Mouse (Mus musculus): ENCODE data around the gene Inka2.

The Inka2 gene

DNA sequence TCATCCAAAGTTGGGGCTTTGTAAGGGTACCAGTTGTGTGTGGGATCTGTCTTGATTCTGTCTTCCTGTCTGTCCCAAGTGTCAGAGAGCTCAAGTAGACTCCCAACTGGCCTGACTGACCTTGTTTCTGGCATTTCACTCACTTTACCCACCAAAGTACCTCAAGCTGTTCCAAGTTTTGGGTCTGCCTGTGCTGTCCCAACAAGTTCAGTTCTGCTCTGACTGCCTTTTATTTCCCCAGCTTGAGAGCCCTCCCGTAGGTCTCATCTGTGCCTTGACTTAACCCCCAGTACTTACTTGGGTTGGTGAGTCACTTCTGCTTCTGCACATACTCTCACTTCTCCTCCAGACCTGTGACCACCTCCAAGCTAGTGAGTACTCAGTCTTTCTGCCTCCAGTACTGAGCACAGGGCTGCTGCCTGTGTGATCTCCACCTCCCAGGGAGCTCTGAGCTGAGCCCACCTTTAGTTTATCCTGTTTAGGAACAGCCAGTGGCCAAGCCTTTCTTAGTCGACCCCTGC lies 17.3 kb downstream of the Inka2 start:
- no peak for DNase-seq (ENCODE audit: low spot score in 2 of 2)

DNA sequence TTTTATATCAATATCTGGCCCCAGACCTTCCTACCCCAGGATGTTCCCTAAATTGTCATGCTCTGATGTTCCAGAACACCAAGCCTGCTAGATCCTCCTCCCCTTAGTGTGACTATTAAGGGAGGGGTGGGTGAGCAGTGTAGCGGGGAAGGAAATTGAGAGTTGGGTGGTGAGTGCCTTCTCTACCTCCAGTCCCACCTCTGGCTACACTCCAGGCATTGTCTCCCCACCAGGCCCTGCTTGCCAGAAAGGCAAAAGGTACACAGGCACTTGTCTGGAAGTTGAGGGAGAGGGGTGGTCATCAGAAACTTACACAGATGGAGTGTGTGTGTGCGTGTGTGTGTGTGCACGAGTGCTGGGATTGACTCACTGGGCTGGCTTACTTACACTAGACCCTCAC lies 18.1 kb downstream of the Inka2 start:
- no peak for DNase-seq (ENCODE audit: low spot score in 2 of 2)

DNA sequence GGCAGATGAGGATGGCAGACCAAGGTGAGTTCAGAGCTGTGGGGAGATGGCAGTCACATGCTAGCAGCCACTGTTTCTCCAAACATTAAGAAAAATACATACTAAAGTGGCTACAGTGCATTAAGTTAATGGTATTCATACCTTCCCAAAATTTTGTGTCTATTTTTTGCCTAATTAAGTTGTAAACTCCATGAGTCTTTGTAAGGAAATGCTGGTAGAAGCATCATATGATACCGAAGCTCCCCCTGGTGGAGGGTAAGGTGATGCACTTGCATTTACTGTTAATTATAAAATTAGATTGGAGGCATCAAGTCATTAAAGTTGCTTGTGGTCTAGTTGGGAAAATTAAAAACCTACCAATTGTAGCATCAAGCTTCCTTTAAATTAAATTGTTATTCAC lies 21.6 kb downstream of the Inka2 start:
- no peak for DNase-seq (ENCODE audit: low spot score in 2 of 2)

DNA sequence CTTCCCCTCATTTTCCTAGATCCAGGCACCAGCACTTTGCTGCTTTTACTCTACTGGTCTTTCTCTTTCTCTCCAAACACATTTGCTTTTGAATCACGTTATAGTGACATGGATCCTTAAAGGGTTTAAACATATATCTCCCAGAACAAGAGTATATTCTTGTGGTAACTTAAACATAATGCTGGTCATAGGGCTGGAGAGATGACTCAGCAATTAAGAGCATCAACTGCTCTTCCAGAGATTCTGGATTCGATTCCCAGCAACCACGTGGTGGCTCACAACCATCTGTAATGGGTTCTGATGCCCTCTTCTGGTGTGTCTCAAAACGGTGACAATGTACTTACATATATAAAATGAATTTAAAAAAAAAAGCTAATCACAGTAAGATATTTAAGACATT lies 28.0 kb downstream of the Inka2 start:
- no peak for DNase-seq (ENCODE audit: low spot score in 2 of 2)

DNA sequence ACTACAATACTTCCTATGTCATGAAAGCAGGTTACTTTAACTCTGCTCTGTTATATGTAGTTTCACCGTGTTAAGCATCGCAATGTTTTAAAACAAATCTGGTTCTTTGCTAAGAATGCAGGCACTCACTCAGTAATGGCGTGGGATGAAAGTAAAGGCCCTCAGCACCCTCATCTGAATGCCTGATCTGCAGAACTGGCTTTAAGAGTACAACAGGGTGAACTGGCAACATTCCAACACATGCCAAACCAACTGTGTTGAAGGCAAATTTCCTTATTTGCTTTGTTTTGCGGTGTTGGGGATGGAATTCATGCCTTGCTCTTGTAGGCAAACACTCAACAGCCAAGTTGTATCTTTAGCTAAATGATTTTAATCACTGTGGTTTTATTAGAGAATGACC lies 29.1 kb downstream of the Inka2 start:
- DNase-seq (ENCODE audit: low spot score in 2 of 2): no peak

DNA sequence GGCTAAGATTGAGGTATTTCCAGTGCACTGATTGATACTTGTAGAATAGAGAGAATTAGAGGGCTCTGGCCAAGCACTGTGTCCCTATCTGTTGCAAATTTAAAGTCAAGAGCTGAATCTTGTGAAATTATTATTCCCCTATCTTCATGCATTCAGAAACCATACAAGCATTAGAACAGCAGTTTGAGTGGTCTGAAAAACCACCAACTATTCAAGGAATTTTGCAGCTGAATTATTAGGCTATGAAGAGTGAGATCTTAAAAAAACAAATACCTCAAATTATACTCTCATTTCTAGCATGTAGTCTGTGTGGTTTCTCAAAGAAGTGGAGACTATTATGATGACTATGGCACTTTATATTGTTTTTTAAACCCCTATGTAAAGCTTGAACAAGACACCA lies 30.9 kb downstream of the Inka2 start:
- DNase-seq (ENCODE audit: low spot score in 2 of 2): no peak

DNA sequence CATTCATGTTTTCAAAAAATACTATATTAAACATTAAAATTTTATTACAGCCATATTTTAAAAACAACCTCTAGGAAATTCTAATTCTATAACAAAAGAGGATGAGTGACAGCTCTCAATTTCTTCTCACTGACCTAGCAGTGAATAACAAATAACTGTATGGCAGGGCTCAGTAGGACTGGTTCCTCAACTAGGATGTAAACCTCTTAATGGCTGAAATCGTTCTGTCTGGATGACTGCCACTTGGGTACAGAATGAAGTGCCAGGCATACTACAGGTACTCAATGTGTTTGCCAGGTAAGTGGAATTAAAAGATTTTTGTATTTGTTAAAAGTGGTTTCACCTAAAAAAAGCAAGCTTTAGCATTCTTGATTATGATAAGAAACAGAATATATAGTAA lies 31.7 kb downstream of the Inka2 start:
- no peak for DNase-seq (ENCODE audit: low spot score in 2 of 2)

DNA sequence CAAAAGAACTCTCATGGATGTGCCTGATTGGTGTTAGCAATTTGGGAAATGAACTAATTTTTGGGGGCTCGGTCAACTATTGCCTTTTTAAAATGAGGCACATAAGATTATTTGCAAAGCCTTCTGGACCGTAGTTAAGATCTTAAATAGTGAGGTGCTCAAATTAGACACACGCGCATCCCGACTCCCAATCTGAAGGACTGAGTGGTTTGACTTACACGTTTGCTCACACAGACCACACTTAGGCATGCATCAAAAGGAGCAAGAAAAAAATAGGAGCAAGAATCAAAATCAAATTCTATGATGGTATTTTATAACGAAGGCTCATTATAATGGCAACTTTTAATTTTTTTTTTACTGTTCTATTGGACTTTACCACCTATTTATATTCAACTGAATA lies 32.7 kb downstream of the Inka2 start:
- no peak for DNase-seq (ENCODE audit: low spot score in 2 of 2)

DNA sequence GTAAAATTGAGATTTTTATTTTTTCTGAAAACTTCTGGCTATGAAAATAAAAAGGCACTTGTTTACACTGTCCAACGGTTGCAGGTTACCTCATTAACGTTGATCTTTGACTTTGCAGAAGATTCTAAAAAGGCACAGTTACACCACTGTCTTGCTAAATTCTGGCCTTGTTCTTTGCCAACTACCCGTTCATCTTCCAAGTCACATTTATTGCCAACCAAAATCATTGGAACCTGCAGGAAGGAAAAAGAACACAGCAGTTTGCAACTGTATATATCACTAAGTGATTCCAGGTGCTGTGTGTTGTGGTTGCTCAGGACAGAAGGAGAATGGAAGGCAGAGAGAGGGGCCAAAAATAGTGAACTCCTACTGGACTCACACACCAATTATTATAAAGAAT lies 33.3 kb downstream of the Inka2 start:
- DNase-seq (ENCODE audit: low spot score in 2 of 2): no peak

DNA sequence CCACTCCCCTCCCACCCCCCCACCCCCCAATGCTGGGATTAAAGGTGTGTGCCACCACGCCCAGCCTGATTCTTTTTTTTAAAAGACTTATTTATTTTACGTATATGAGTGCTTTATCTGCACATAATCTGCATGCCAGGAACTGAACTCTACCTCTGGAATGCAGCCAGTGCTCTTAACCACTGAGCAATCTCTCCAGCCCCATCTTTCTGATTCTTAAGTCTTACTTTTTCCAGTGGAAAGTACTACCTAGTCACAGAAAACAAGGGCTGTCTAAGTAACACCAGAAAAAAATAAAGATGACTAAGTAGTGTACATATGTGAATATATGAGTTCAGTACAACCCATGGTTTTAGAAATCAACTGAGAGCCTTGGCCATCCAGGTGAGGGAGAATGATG lies 42.1 kb downstream of the Inka2 start:
- DNase-seq (ENCODE audit: low spot score in 2 of 2): no peak

DNA sequence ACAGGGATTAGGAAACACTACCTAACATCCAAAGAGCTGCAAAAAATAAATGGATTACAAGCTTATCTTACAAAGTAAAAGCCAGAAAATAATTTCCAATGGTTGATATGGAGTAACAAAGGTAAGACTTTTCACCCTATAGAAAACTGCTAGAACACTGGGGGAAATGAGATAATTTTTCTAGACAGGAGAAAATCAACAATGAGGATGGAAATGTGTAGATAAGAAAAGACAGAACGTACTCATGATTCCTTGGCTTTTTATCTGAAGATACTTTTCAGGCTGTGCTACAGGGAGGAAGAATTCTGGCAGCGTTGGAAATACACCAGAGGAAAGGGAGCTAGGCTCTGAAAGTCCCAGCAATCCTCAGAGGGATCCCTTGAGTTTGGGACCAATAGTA lies 46.4 kb downstream of the Inka2 start:
- DNase-seq (ENCODE audit: low spot score in 2 of 2): no peak

DNA sequence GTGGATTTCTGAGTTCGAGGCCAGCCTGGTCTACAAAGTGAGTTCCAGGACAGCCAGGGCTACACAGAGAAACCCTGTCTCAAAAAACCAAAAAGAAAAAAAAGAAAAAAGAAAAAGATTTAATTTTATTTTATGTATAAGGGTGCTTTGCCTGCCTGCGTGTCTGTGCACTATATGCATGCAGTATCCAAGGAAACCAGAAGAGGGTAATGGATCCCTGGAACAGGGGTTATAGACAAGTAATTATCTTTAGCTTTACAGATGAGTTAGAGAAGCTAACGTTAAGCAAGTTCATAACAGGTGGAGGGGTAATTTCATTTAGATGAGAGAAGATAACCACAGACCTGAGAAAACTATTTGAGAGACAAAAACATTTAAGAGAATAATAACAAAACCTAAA lies 49.8 kb downstream of the Inka2 start:
- DNase-seq (ENCODE audit: low spot score in 2 of 2): no peak

DNA sequence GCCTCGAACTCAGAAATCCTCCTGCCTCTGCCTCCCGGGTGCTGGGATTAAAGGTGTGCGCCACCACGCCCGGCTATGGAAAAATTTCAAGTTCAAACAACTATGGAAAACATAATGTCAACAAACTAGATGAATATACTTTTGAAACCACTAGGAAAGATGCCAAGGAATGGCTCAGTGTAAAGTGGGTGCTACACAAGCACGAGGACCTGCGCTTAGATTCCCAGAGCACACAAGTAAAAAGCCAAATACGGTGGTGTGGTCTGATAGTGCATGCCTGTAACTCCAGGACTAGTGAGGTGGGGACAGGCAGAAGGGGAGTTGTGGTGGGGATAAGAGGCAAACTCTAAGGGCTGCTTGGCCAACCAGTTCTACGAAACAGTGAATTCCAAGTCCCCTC lies 50.7 kb downstream of the Inka2 start:
- DNase-seq (ENCODE audit: low spot score in 2 of 2): no peak

DNA sequence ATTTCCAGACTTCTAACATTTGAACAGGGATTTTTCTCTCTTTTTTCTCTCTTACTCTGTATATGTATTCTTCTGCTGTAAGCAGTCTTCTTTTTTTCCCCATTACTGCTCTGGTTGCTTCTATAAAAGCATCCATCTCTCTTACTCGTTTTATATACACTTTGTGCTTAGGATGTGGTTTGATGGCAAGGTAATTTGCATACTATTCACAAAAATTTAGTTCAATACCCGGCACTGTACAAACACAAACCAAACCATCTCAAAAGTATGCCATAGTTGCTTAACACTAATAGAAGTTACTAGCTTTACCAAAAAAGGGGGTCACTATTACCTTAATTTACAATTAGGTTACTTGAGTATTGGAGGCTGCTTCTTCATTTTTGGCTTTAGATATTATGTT lies 52.1 kb downstream of the Inka2 start:
- DNase-seq (ENCODE audit: low spot score in 2 of 2): no peak

DNA sequence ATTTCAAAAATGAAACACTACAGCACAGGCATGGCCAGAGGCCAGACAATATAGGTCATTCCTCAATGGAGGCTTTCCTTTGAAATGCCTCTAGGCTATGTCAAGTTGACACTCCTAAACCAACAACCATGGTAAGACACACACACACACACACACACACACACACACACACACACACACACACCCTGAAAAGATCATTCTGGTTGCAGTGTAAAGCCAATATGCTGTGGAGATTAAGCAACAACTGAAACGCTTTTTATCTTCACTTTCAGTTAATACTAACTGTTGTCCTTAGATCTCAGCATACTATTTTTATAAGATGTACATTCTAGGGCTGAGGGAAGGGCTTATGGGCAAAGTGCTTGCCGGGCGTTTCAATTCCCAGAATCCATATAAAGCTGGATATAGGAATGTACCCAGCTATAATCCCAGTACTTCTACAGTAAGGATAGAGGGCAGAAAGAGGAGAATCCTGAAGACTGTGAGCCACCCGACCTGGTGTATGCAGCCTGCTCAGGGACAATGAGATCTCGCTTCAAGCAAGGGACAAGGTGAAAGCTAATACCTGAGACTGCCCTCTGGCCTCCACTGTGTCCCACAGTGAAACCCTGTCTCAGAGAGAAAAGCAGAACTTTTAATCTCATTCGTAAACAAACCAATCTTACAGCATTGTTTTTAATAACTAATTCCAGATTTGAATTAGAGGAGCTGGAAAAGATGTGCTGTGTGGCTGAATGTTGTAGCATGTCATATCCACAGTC lies 53.1 kb downstream of the Inka2 start:
- DNase-seq (ENCODE audit: low spot score in 2 of 2): no peak

DNA sequence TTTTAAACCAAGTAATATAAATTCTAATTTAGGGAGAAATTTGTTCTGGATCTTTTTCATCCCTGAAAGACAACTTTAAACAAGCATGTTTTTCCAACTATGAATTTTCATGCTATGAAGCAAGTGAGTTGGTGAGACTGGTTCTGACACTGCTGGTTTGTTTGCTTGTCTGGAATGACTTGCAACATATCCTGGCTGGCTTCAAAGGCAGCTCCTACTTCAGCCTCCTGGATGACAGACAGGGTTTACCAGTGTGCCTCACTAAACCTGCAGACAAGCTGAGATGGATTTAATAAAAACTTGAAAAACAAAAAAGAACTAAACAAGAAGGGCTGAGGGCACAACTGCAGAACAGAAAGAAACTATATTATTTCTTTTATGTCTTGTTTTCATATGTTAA lies 53.7 kb downstream of the Inka2 start:
- DNase-seq (ENCODE audit: low spot score in 2 of 2): no peak

DNA sequence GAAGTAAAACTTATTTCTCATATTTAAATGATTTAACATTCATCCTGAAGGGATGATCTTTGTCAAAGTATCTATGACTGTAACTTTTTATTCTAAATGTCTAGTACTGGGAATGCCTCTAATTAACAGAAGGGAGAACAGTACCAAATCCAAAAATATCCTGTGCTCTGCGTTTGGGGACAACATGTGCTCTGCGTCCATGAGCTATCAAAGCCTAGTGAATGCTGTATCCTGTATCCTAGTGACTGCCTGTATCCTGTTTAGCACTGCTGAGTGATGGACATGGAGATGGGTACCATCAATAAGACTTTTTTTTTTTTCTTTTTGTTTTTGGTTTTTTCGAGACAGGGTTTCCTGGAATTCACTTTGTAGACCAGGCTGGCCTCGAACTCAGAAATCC lies 54.3 kb downstream of the Inka2 start:
- DNase-seq (ENCODE audit: low spot score in 2 of 2): no peak

DNA sequence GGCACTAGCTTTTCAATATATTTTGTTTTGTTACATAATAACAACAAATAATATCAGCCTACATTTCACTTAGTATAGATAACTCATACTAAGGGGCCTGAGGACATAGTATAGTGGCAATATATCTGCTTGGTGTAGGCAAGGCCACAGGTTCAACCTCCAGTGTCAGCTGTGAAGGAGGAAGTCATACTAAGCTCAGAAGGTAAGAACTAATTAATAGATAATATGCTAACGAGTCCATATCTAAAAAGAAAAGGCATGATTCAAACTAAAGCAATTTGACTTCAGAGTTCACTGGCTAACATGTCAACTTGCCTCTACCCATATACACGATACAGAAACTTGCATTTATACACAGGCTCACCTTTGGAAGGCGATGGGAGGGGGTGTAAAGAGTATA lies 55.7 kb downstream of the Inka2 start:
- no peak for DNase-seq (ENCODE audit: low spot score in 2 of 2)

DNA sequence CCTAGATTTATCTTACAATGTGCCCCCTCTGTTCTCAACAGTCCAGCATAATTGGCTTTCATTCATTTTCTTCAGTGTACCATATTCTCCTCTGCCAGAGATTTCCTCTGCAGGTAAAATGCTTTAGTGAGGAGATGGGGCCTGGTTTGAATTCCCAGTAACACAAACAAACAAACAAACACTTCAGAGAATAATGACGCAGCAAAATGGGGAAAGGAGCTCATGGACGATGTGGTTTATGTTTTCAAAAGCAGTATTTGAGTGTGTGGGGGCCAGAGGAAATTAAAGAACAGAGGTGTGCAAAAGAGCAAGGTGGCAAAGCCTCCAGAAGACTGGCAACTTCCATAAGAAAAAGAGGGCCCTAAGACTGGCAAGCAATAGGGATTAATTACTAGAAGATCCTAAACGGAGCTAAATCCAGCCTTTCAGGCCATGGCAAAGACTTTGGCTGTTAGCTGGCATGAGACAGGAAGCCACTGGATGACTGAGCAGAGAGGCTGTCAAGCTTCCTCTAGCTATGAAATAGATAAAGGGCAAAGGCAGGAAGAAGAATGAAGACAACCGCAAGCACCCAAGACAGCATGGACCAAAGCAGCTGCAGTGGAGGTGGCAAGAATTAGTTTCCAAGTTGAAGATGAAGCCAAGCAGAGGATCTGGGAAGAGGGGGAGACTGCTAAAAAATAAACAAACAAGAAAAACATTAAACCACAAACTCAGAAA lies 58.9 kb downstream of the Inka2 start:
- no peak for DNase-seq (ENCODE audit: low spot score in 2 of 2)

DNA sequence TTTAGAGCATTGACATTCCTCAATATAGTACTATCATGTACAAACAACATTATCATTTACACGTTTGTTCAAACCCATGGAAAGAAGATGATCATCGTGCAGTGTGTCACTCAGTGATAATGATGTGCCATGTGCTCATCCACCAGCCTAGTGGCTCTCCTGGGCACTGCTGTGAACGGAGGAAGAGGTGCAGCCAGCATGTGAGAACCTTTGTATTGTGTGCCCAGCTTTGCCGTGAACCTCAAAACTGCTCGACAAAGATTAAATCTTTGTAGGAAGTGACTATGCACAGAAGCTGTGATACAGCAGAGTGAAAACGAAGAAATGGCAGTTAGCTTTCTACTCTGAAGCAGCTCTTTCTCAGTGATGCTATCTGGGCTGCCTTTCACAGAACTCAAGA lies 64.1 kb downstream of the Inka2 start:
- no peak for DNase-seq (ENCODE audit: low spot score in 2 of 2)

DNA sequence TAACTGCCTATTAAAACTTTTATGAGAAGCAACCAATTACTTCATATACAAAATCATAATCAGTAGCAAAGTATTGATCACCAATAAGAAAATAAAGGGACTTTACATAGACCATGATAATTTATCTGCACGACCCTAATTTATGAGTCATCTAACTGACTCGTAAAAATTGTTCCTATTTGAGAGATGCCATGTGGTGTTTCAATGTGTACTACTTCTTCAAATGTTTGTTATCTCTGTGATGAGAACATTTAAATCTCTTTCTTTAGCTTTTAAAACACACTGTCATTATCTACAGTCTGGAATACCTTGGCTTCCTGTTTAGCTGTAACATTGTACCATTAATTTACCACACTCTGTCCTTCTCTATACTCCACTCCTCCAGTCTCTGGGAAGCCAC lies 65.0 kb downstream of the Inka2 start:
- no peak for DNase-seq (ENCODE audit: low spot score in 2 of 2)

All from right cerebral cortex, postnatal 36 days (tissue).